Mouse (Mus musculus) thymus, postnatal 25 days (tissue): ENCODE results near the gene Slc26a8.

Experiments used
- DNase-seq: peaks from one replicate; pipeline ENCODE4 v3.0.0; 2022

The Slc26a8 gene

GRCm38 (mm10) chr17:28588591-28588990 lies 101.4 kb downstream of the Slc26a8 start:
- no peak for DNase-seq
